Mouse (Mus musculus) midbrain, embryonic 15.5 days (tissue): ENCODE measurements around the gene 4930447C04Rik. TPM values are rescaled to one million over a fixed set of nuclear protein-coding genes. Genes with fewer than 3 reads are reported as not detected.
A peak's percentile ranks its signal among the peaks of the same experiment; 100 is the strongest.

ENCODE experiments used
- ATAC-seq: fragments of 200-750 bp; cut with Nextera tagmentation; replicated peaks from 2 replicates; pipeline ENCODE4 v1.8.0; 2017; ENCODE audit warnings: moderate TSS enrichment
- H3K27ac ChIP-seq: fragments of 300-500 bp; sonication (generic); 2 replicates; pipeline ENCODE4 v1.5.1; 2015; ENCODE audit warnings: mild to moderate bottlenecking, inconsistent platforms
- H3K27me3 ChIP-seq: fragments of 300-500 bp; sonication (generic); replicated peaks from 2 replicates; pipeline ENCODE4 v1.6.1; 2015; ENCODE audit warnings: inconsistent platforms
- H3K36me3 ChIP-seq: fragments of 300-500 bp; sonication (generic); replicated peaks from 2 replicates; pipeline ENCODE4 v1.6.1; 2015; ENCODE audit warnings: inconsistent platforms
- H3K4me1 ChIP-seq: fragments of 300-500 bp; sonication (generic); 2 replicates; pipeline ENCODE4 v1.6.1; 2015; ENCODE audit warnings: inconsistent platforms
- H3K4me2 ChIP-seq: fragments of 300-500 bp; sonication (generic); 2 replicates; pipeline ENCODE4 v1.6.1; 2015; ENCODE audit warnings: inconsistent platforms, mild to moderate bottlenecking, moderate library complexity
- H3K4me3 ChIP-seq: fragments of 300-500 bp; sonication (generic); 2 replicates; pipeline ENCODE4 v1.5.1; 2015; ENCODE audit warnings: mild to moderate bottlenecking, inconsistent platforms
- H3K9ac ChIP-seq: fragments of 300-500 bp; sonication (generic); 2 replicates; pipeline ENCODE4 v1.6.1; 2015; ENCODE audit warnings: mild to moderate bottlenecking, inconsistent platforms
- H3K9me3 ChIP-seq: fragments of 300-500 bp; sonication (generic); 2 replicates; pipeline ENCODE4 v1.6.1; 2016; ENCODE audit warnings: inconsistent platforms
- whole genome bisulfite sequencing: fragments of 180-500 bp; shearing (Covaris S2); methylation state at CpG from one replicate; pipeline ENCODE4 v1.1.7; 2015; ENCODE audit warnings: mixed read lengths; 5-methylcytosine and 5-hydroxymethylcytosine counted together
- polyA plus RNA-seq: library from polyadenylated mRNA; unstranded; fragments of >200 nt; fragmentation: Nextera tagmentation; extraction: Ambion mirVana; gene quantifications from 2 replicates; pipeline ENCODE4 v1.2.1, GENCODE M21; 2015

The 4930447C04Rik gene
- polyA plus RNA-seq, 1 experiment from 2014 or later = 4.8 TPM

DNA sequence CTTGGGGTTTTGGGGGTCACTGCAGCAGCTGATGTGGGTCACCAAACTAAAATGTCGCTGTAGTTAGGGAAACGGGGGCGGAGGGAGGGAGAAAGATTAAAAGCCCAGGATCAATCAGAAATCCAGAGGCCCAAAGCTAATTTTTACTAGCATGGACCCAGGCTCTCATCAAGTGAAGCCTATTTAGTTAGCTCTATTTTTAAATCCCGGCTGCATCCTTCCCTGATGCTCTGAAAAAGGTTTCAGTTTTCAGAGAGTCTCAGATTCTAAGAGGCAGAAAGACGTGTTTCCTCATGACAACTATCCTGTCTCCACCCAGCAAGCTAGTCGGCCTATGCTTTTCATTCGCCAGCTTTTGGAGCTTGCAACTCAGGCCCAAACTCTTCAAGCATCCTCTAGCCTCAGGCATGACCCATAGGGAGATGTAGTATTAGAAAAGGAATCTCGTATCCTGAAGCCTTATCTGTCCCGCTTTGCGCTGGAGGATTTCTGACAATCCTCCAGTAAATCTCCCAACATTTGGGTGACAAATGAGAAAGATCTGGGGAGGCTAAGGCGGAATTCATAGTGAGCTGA is 336 bp upstream of the 4930447C04Rik start:
- Histone ChIP-seq H3K4me2 (no peak overlapping the region), H3K4me3 (no peak overlapping the region), H3K9me3 (no peaks in the 10 kb centered on the region), H3K4me1 (peaks cover 19% of the 10 kb centered on the region), H3K27ac (no peak overlapping the region), H3K9ac (no peak overlapping the region), H3K27me3 (peaks cover 93% of the 10 kb centered on the region), H3K36me3 (no peaks in the 10 kb centered on the region)
- WGBS = 2% methylated on average over 11 of the region's 11 CpGs
- ATAC-seq = no peak

DNA sequence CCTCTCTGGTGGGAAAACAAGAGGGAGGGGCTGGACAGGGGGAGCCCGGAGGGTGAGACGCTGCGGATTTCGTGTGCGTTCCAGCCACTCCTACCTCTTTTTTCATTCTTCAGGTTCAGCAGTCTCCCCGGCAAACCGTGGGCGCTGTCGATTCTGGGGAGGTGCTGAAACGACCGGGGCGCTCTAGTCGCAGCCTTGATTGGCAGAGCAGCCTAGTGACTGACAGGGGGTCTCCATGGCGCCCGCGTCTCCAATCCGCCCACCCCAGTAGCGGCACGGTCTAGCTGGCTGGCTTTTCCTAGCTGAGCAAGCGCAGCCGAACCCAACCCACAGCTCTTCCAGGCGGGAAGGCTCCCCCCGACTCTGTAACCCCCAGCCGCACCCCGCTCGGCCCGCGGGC is 958 bp downstream of the 4930447C04Rik start, which contains the start of gene Six6:
Gene Six6, plus strand, starts transcription at position 277 of the 400 bp plus-strand sequence.
- H3K9me3 ChIP-seq = no peaks in the 10 kb centered on the region
- peak; percentile 37; the same call in 1 of the 2 replicates for ATAC-seq
- peak within 1 kb of the TSS; percentile 7; the same call in 1 of the 2 replicates for H3K4me3 ChIP-seq
- H3K36me3 ChIP-seq = no peaks in the 10 kb centered on the region
- H3K27me3 ChIP-seq = peaks cover 94% of the 10 kb centered on the region
- peak within 1 kb of the TSS; percentile 17; the same call in 1 of the 2 replicates for H3K4me2 ChIP-seq
- H3K9ac ChIP-seq = no peak within 1 kb of the TSS
- no peak within 1 kb of the TSS for H3K27ac ChIP-seq
- under 1% methylated on average over 28 of the region's 28 CpGs for WGBS
- peaks cover 8% of the 10 kb centered on the region for H3K4me1 ChIP-seq

DNA sequence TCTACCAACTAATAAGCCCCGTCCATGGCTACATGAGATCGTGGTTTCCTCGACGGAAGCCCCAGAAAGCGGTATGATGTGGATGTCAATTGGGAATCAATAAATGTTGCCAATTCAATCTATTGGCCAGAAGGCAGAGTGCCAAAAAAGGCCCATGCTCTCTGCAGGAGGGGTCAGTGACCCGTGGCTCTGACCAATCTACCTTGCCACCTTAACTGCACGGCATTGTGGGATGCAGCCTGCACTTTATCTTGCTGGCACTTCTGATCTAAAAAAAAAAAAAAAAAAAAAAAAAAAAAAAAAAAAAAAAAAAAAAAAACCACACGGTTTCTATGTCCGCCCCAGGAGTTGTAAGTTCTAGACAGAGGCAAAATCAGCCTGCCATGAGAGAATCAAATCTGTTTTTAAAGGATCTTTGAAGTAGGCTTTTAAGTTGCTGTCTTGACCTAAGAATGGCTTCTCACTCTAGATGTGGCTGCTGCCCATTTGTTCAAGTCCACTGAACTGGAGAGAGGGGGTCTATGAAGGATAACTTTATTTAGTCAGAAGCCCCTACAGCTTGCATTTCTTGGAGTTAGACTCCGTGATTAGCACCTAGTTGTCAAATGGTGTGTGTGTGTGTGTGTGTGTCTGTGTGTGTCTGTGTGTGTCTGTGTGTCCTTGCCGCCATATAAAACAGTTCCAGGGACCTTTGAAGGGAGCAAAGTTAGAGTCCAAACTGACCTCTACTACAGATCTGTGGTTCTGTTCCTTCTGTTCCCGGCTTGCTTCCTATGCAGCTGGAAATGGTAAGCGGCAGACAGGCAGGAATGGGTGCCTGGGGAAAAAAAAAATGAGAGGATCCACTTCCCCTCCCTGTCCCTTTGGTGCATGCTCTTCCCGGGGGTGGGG is 1.7 kb downstream of the 4930447C04Rik start:
- Histone ChIP-seq H3K4me3 (no peak overlapping the region), H3K27me3 (peaks cover 95% of the 10 kb centered on the region), H3K9me3 (no peaks in the 10 kb centered on the region), H3K4me2 (no peak overlapping the region), H3K9ac (no peak overlapping the region), H3K27ac (no peak overlapping the region), H3K36me3 (no peaks in the 10 kb centered on the region), H3K4me1 (peaks cover 8% of the 10 kb centered on the region)
- no peak for ATAC-seq
- under 1% methylated on average over 14 of the region's 14 CpGs for WGBS

DNA sequence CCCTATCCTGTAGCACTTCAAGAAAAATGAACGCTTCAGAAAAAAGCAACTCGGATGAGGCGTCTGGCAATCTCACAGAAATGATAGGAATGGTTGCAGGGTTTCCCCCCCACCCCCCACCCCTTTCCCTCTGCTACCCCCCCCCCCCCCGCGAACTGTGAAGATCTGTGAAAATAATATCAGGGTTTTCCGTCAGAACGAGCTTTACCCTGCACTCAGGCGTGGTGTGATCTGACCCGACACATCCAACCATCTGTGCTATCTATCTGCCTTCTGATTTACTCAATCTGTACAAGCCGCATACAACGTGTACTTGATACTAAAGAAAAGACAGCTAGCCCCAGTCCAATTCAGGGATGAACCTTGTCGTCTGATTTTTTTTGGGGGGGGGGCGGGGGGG is 2.4 kb downstream of the 4930447C04Rik start:
- Histone ChIP-seq H3K4me1 (peaks cover 8% of the 10 kb centered on the region), H3K4me2 (no peak overlapping the region), H3K27ac (no peak overlapping the region), H3K4me3 (no peak overlapping the region), H3K27me3 (peaks cover 89% of the 10 kb centered on the region), H3K9ac (no peak overlapping the region), H3K36me3 (no peaks in the 10 kb centered on the region), H3K9me3 (no peaks in the 10 kb centered on the region)
- ATAC-seq = no peak
- 2% methylated on average over 12 of the region's 13 CpGs for WGBS

DNA sequence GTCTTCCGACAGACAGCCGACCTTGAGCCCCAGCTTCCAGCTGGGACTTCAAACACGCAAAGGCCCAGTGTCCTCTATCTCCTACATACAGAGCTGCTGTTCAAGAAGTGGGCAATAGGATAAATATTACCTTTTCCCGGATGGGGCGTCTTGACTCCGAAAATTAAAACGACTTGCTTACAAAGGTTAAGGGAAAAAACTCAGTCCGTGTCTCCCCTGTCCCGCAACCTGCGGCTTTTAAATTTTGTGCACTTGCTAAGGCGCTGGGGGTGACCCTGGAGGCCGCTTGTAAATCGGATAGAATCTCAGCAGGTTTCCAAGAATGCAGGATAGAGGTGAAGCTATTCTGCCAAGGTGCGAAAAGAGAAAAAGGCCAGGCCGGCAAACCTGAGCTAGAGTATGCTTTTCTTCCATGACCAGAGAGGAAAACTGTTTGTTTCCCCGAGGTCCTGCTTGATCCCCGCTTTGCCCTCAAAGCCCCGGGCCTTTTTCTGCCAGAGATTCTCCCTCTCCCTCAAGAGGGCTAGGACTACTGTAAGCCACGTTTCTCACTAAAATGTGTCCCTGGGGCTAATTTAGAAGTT is 2.9 kb downstream of the 4930447C04Rik start:
- ATAC-seq = no peak
- WGBS = 2% methylated on average over 19 of the region's 19 CpGs
- no peaks in the 10 kb centered on the region for H3K9me3 ChIP-seq
- H3K27ac ChIP-seq = no peak overlapping the region
- no peak overlapping the region for H3K4me2 ChIP-seq
- peaks cover 8% of the 10 kb centered on the region for H3K4me1 ChIP-seq
- peaks cover 85% of the 10 kb centered on the region for H3K27me3 ChIP-seq
- no peaks in the 10 kb centered on the region for H3K36me3 ChIP-seq
- H3K4me3 ChIP-seq = no peak overlapping the region
- no peak overlapping the region for H3K9ac ChIP-seq

DNA sequence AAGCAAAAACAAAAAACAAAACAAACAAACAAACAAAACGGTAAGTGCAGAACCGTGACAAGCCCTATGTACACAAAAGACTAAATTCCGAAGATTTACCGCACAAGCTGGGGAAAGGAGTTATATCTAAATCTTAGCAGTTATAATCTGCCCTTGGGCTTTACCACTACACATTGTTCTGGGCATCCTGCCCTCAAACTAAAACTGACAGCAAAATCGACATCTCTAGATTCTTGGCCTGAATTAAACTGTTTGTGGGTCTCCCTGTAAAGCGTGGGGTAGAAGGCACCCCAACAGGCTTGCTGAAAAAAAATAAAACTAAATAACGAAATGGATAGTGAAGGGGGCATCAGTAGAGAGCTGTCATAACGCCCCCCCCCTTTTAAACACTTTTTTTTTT is 3.8 kb downstream of the 4930447C04Rik start:
- Histone ChIP-seq H3K4me2 (no peak overlapping the region), H3K9ac (no peak overlapping the region), H3K9me3 (no peaks in the 10 kb centered on the region), H3K4me3 (no peak overlapping the region), H3K4me1 (peaks cover 8% of the 10 kb centered on the region), H3K27ac (no peak overlapping the region), H3K27me3 (peaks cover 76% of the 10 kb centered on the region), H3K36me3 (no peaks in the 10 kb centered on the region)
- 15% methylated on average over 8 of the region's 8 CpGs for WGBS
- ATAC-seq = no peak

DNA sequence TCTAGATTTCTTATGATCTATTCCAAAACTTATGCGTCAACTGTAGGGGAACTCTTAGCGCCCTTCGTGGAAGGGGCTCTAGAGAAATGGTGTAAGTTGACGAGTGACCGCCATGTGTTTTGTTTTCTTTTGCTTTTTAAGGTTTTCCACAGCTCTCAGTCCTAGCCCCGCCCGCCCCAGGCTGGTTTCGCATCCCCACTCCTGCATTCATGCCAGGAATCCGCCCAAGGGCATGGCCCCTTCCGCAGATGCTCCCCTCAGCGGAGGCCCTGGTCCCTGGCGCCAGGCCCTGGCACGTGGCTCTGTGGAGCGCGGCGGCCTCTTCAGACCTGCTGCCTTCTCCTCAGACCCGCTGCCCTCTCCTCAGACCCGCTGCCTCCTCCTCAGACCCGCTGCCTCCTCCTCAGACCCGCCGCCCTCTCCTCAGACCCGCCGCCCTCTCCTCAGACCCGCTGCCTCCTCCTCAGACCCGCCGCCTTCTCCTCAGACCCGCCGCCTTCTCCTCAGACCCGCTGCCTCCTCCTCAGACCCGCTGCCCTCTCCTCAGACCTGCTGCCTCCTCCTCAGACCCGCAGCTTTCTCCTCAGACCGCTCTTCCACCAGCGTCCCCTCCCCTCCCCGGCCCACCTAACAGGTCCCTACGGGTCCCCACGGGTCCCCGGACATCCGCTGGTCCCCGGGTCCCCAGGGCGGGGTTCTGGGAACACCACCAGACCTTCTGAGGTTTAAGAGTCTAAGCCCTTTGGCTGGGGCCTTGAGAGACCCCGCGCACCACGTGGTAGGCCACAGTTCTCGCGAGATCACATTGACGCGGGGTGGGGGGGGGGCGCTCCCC is 23.2 kb downstream of the 4930447C04Rik start:
- peak overlapping the region; percentile 35 for H3K4me3 ChIP-seq
- 17% methylated on average over 47 of the region's 48 CpGs for WGBS
- ATAC-seq = no peak
- H3K27ac ChIP-seq = no peak overlapping the region
- H3K4me1 ChIP-seq = no peaks in the 10 kb centered on the region
- H3K4me2 ChIP-seq = peak overlapping the region; percentile 65
- H3K9ac ChIP-seq = no peak overlapping the region; the same call in 1 of the 2 replicates
- peaks cover 4% of the 10 kb centered on the region for H3K27me3 ChIP-seq
- no peaks in the 10 kb centered on the region for H3K9me3 ChIP-seq
- H3K36me3 ChIP-seq = no peaks in the 10 kb centered on the region

DNA sequence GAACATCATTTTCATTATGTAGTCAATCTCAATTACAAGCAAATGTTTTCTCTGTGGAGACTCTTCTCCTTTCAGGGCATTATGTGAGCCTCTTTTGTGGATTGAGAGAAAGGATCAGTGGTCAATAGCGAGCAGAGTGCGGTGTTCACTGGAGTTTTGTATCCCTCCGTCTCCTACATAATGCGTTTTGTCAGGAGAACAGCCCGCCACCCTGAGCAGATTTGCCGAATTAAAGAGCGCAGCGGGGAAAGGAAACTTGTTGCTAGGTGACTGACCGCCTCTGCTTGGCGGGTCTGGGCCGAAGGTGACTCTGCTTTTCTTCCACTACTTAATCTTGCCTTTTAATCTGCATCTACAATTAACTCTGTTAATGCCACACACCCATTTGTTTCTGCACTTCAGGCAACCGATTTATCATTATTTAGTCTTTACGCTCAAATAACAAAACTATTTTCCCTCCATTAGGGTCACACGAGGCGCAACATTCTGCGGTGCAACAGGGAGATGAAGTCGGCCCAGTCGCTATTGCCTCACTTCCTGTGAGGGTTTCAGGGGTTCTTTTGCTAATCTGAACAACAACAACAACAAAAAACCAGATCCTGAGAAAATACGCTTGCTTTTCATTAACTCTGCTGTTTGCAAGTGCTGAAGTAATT is 86.1 kb downstream of the 4930447C04Rik start:
- WGBS = under 1% methylated on average over 19 of the region's 19 CpGs
- no peak overlapping the region for H3K4me3 ChIP-seq

DNA sequence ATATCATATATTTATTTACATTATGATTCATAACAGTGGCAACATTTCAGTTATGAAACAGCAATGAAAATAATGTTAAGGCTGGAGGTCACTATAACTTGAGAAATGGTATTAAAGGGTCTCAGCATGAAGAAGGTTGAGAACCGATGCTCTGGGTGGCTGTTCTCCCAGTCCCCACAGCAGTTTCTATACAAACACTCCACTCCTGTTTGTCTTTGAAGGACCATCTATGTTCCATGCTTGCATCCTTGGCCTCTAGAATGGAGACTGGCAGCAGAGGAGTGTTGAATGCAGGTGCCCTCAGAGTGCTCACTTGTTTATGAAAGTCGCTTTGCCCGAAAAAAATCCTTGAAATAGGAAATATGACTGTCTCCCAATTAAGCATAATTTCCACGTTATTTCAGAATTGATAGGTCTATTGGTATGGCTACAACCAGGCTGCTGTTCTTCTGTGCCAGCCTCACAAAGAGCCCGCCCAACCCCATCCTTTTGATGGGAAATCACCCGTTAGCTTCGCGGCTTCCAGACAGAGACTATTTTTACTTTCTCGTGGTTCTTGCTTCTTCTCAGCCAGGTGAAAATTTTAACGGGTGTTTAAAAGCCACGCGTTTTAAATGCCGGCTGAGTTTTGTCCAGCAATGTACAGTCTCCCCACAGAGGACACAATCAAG is 87.0 kb downstream of the 4930447C04Rik start:
- Histone ChIP-seq H3K27ac (no peak overlapping the region), H3K4me3 (no peak overlapping the region), H3K9ac (no peak overlapping the region), H3K4me1 (no peaks in the 10 kb centered on the region), H3K4me2 (no peak overlapping the region), H3K27me3 (peaks cover 89% of the 10 kb centered on the region), H3K36me3 (no peaks in the 10 kb centered on the region), H3K9me3 (no peaks in the 10 kb centered on the region)
- no peak for ATAC-seq
- 13% methylated on average over 13 of the region's 13 CpGs for WGBS

More for the DNA sequence above, 86.1 kb downstream of the 4930447C04Rik start:
- Histone ChIP-seq H3K27ac (no peak overlapping the region), H3K36me3 (no peaks in the 10 kb centered on the region), H3K9ac (no peak overlapping the region), H3K4me1 (no peaks in the 10 kb centered on the region), H3K9me3 (peaks cover 6% of the 10 kb centered on the region; the same call in 1 of the 2 replicates), H3K27me3 (peaks cover 89% of the 10 kb centered on the region), H3K4me2 (peak overlapping the region; percentile 1; the same call in 1 of the 2 replicates)
- ATAC-seq = no peak

DNA sequence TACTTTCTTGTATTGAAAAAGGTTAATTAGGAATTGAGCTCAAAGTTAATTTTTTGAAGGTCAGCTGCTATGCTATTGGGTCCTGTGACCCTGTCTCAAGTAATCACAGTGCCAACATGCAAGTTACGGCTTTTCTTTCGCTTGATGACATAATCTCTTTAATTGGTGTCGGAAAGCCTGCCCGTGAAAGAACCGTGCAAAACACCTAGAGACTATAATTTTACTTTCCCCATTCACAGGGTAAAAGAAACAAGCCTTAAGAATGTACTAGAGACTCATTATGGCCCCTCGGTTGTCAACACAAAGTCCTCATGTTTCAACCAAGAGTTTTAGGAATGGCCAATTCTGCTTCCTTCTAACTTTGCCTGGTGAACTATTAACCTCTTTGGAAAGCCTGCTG is 88.3 kb downstream of the 4930447C04Rik start:
- no peak overlapping the region for H3K9ac ChIP-seq
- peaks cover 94% of the 10 kb centered on the region for H3K27me3 ChIP-seq
- no peak overlapping the region for H3K4me2 ChIP-seq
- WGBS = 15% methylated on average over 6 of the region's 6 CpGs
- no peaks in the 10 kb centered on the region for H3K36me3 ChIP-seq
- no peaks in the 10 kb centered on the region for H3K4me1 ChIP-seq
- H3K4me3 ChIP-seq = no peak overlapping the region
- H3K9me3 ChIP-seq = no peaks in the 10 kb centered on the region
- no peak for ATAC-seq
- no peak overlapping the region for H3K27ac ChIP-seq

DNA sequence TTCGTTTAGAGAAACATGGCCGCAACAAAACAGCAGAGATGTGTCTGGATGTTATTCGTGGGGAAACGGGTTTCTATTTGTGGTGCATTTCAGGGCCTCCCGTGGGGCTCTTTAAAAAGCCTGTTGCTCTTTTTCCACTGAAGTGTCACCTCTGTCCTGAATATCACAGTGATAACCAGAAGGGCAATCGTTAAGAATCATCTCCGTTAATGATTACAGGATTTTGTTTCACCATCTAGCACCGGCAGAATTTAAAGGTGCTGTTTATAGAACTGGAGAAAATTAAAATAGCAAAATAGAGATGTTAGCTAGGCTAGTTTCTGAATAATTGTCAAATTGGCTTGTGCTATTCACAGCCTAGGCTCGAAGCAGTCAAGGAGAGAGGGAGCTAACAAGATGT is 90.4 kb downstream of the 4930447C04Rik start:
- Histone ChIP-seq H3K9me3 (no peaks in the 10 kb centered on the region), H3K27me3 (peaks cover 91% of the 10 kb centered on the region)
- WGBS = 63% methylated on average over 9 of the region's 9 CpGs

More for the DNA sequence above, 90.4 kb downstream of the 4930447C04Rik start:
- Histone ChIP-seq H3K4me1 (no peaks in the 10 kb centered on the region), H3K4me3 (no peak overlapping the region), H3K4me2 (no peak overlapping the region), H3K9ac (no peak overlapping the region), H3K36me3 (no peaks in the 10 kb centered on the region), H3K27ac (no peak overlapping the region)
- no peak for ATAC-seq
